Mouse (Mus musculus): ENCODE measurements around the gene Myo9a. TPM values are rescaled to one million over a fixed set of nuclear protein-coding genes. Genes with fewer than 3 reads are reported as not detected.
"Not testable (repeated sequence)": the region's sequence is repeated elsewhere in the genome, so short reads cannot be mapped to it uniquely, and the experiment has no call there.

The Myo9a gene
- polyA plus RNA-seq, 1 experiment from 2014 or later = 38.7 TPM

DNA sequence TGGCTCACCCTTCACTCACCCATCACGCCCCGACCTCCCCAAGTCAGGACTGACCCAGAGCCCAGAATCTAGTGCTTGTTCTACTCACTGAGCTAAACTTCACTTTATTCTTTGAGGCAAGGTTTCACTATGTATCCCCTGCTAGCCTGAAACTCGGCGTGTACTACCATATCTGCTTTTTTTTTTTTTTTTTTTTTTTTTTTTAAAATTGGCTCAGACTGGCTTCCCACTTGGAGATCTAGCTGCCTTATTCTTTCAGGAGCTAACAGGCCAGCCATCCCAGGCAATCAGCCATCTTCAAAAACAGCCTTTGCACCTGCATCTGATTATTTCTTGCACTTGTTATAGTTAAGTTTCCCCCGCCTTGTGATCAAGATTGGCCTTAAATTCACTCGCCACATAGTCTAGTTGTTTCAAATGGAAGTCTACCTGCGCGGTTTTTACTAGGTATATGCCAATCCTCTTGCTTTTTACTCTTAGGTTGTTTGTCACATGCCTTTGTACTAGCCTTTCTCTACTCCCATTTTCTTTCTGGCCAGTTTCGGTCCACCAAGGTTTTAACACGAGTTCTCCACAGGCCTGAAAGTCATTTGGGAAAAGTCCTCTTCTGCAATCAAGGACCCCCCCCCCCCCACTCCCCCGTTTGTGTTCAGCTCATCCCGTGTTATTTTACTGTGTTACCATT is 973 bp upstream of the Myo9a start:
- DNase-seq (ENCODE audit: low read depth, low spot score) (no peak), ATAC-seq (no peak)
- H3K27me3 ChIP-seq = no peaks in the 10 kb centered on the region
- TF ChIP-seq CTCF (IDR thresholded peaks at IDR 0.05) = no peak
- CTCF ChIA-PET = interaction anchor here (0.9 to 2.7 kb wide), 4 partner anchors 12 to 41 kb away, joined by 3 to 14 read pairs (median 4); no protein-coding TSS in a partner anchor
- POLR2A ChIA-PET = interaction anchor here (0.6 to 3.8 kb wide), 5 partner anchors 9 to 26 kb away, joined by 4 to 26 read pairs (median 6); no protein-coding TSS in a partner anchor
- in situ Hi-C loops (cut with MboI; ENCODE audit: low pct_unique_long_range_greater_than_20kb) = no loop called here

DNA sequence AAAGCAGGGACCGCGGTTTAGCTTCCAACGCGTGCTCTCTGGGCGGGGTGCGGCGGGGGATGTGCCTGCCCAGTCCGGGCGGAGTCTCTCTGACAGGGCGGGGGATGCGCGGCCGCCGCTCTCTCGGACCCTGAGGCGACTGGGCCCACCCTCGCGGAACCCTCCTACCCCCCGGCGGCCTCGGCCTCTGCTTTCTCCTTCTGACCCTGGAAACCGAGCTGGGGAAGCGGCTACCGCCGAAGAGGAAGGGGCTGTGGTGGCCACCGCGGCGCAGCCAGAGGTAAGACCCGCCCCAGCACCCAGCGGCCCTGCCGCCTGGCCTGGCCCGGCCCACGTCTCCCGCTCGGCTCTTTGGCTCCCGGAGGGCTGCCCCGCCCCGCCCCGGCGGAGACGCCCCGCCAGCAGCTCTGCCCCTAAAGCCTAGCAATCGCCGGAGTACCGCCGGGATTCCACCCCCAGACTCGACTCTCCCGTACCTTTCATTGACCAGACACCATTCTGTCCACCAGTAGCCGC is 428 bp downstream of the Myo9a start:
- in situ Hi-C loops (cut with MboI; ENCODE audit: low pct_unique_long_range_greater_than_20kb) = no loop called here
- no peaks in the 10 kb centered on the region for H3K27me3 ChIP-seq
- ChIA-PET CTCF (interaction anchor here (1.2 to 1.9 kb wide), 2 partner anchors 26 to 27 kb away, joined by 3 to 4 read pairs; no protein-coding TSS in a partner anchor), POLR2A (interaction anchor here (0.6 to 3.8 kb wide), 3 partner anchors 24 to 68 kb away, joined by 4 to 26 read pairs (median 23); no protein-coding TSS in a partner anchor)
- no peak for TF ChIP-seq CTCF (IDR thresholded peaks at IDR 0.05)
- no peak for DNase-seq (ENCODE audit: low read depth, low spot score)
- ATAC-seq = peak; percentile 93

- in situ Hi-C loops (cut with MboI; ENCODE audit: low pct_unique_long_range_greater_than_20kb) = no loop called here
- TF ChIP-seq CTCF (IDR thresholded peaks at IDR 0.05) = no peak
- POLR2A ChIA-PET = interaction anchor here (3.8 kb wide), 1 partner anchor 25 kb away, joined by 26 read pairs; no protein-coding TSS in a partner anchor
- CTCF ChIA-PET = interaction anchor here (0.9 to 1.9 kb wide), 2 partner anchors 14 to 27 kb away, joined by 3 to 4 read pairs; no protein-coding TSS in a partner anchor
- DNase-seq (ENCODE audit: low read depth, low spot score) = no peak
- no peaks in the 10 kb centered on the region for H3K27me3 ChIP-seq
- ATAC-seq = no peak
These were observed 1.3 kb downstream of the Myo9a start for GRCm38 (mm10) chr9:59751966-59752365.

DNA sequence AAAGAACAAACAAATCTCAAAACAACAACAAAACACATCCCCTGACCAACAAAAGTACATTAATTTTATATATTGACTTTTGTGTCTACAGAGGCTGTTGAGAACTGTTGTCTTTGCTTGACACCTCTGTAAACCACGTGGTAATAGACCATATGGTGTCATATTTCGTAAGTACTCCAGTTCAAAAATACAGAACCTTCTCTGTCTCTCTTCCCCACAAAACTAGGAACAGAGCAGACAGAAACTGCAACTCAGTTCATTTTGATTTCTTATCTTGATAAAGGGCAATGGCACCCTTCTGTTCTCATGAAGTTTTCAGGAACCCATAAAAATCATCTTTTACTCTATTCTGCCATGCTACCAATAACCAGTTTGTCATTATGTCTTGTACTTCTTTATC is 4.5 kb downstream of the Myo9a start:
- in situ Hi-C loops (cut with MboI; ENCODE audit: low pct_unique_long_range_greater_than_20kb) = no loop called here
- POLR2A ChIA-PET = no interaction called here
- H3K27me3 ChIP-seq = no peaks in the 10 kb centered on the region
- DNase-seq (ENCODE audit: low read depth, low spot score) (no peak), ATAC-seq (no peak)
- CTCF ChIA-PET = no interaction called here
- no peak for TF ChIP-seq CTCF (IDR thresholded peaks at IDR 0.05)

GRCm38 (mm10) chr9:59757016-59757415 is 6.3 kb downstream of the Myo9a start:
- CTCF ChIA-PET = interaction anchor here (1.1 to 1.4 kb wide), 2 partner anchors 33 to 212 kb away, joined by 3 read pairs; no protein-coding TSS in a partner anchor
- in situ Hi-C loops (cut with MboI; ENCODE audit: low pct_unique_long_range_greater_than_20kb); DNase-seq (ENCODE audit: low read depth, low spot score); POLR2A ChIA-PET; ATAC-seq; H3K27me3 ChIP-seq: not testable (repeated sequence)

- ChIA-PET POLR2A (interaction anchor here (0.7 kb wide), 1 partner anchor 35 kb away, joined by 3 read pairs; no protein-coding TSS in a partner anchor), CTCF (interaction anchor here (1.2 kb wide), 1 partner anchor 37 kb away, joined by 3 read pairs; no protein-coding TSS in a partner anchor)
- H3K27me3 ChIP-seq = no peaks in the 10 kb centered on the region
- no peak for ATAC-seq
- in situ Hi-C loops (cut with MboI; ENCODE audit: low pct_unique_long_range_greater_than_20kb) = loop anchor here (5.0 kb wide), 1 partner anchor 38 kb away; no protein-coding TSS in a partner anchor
- peak; percentile 52 for TF ChIP-seq CTCF (IDR thresholded peaks at IDR 0.05)
- no peak for DNase-seq (ENCODE audit: low read depth, low spot score)
These were observed 9.8 kb downstream of the Myo9a start for GRCm38 (mm10) chr9:59760515-59760914.

DNA sequence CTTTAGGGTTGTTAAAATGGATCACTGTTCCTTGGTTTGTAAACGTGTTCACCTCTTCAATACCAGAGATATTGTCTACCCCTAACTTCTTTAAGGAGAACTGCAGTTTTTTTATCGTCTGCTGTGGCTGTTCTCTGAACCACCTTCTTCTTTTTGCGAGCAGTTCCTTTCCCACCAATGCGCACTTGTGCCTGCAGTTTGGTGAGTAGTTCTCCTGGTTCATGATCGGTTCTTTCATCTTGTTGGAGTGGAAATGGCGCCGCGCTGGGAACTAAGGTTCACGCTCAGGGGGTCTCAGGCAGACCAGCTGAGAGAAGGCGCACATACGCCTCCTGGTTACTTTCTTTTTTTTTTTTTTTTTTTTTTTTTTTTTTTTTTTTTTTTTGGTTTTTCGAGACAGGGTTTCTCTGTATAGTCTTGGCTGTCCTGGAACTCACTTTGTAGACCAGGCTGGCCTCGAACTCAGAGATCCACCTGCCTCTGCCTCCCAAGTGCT is 16.3 kb downstream of the Myo9a start:
- H3K27me3 ChIP-seq; DNase-seq (ENCODE audit: low read depth, low spot score); in situ Hi-C loops (cut with MboI; ENCODE audit: low pct_unique_long_range_greater_than_20kb); ATAC-seq; CTCF ChIA-PET; POLR2A ChIA-PET: not testable (repeated sequence)

GRCm38 (mm10) chr9:59806046-59806774 is 55.5 kb downstream of the Myo9a start:
- H3K27me3 ChIP-seq; POLR2A ChIA-PET; DNase-seq (ENCODE audit: low read depth, low spot score); CTCF ChIA-PET; in situ Hi-C loops (cut with MboI; ENCODE audit: low pct_unique_long_range_greater_than_20kb); ATAC-seq: not testable (repeated sequence)

GRCm38 (mm10) chr9:59884551-59884950 is 133.9 kb downstream of the Myo9a start:
- TF ChIP-seq CTCF (IDR thresholded peaks at IDR 0.05) = no peak
- CTCF ChIA-PET = no interaction called here
- in situ Hi-C loops (cut with MboI; ENCODE audit: low pct_unique_long_range_greater_than_20kb) = no loop called here
- DNase-seq (ENCODE audit: low read depth, low spot score) = no peak
- POLR2A ChIA-PET = no interaction called here
- no peak for ATAC-seq
- no peaks in the 10 kb centered on the region for H3K27me3 ChIP-seq

DNA sequence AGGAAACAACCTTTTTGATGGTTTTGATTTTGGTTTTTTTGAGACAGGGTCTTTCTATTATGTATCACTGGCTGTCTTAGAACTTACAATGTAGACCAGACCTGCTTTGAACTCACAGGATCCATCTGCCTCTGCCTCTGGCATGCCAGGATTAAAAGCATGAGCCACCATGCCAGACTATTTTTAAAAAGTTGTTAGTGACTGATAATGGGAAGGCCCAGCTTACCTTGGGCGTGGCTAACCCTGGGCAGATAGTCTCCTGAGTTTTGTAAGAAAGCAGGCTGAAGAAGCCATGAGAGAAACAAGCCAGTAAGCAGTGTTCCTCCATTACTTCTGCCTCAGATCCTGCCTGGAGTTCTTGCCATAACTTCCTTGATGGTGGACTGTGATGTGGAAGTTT is 152.7 kb downstream of the Myo9a start:
- in situ Hi-C loops (cut with MboI; ENCODE audit: low pct_unique_long_range_greater_than_20kb) = no loop called here
- ChIA-PET CTCF (no interaction called here), POLR2A (no interaction called here)
- H3K27me3 ChIP-seq = no peaks in the 10 kb centered on the region
- DNase-seq (ENCODE audit: low read depth, low spot score) (no peak), ATAC-seq (no peak)
- no peak for TF ChIP-seq CTCF (IDR thresholded peaks at IDR 0.05)

All from Patski (cell line).